Mouse (Mus musculus) bone marrow, adult 2 months (tissue): ENCODE results near the gene Gm9803. TPM values are rescaled to one million over a fixed set of nuclear protein-coding genes. Genes with fewer than 3 reads are reported as not detected.
"Not testable (repeated sequence)": the region's sequence is repeated elsewhere in the genome, so short reads cannot be mapped to it uniquely, and the experiment has no call there.

Source experiments
- H3K27ac ChIP-seq: fragments of 200-500 bp; 2 replicates; pipeline ENCODE4 v1.5.1; 2012; ENCODE audit warnings: low read depth, mild to moderate bottlenecking, control low read depth, inconsistent platforms, low read length; ENCODE audit not compliant: control insufficient read depth, poor library complexity, insufficient read depth
- H3K4me1 ChIP-seq: fragments of 200-500 bp; 2 replicates; pipeline ENCODE4 v1.6.1; 2011; ENCODE audit warnings: low read length; ENCODE audit not compliant: control insufficient read depth, insufficient read depth
- H3K4me3 ChIP-seq: fragments of 200-500 bp; replicated peaks from 2 replicates; pipeline ENCODE3; 2011; ENCODE audit warnings: mild to moderate bottlenecking, low read depth, low read length, control low read depth; ENCODE audit not compliant: control insufficient read depth
- CTCF ChIP-seq: fragments of 200-500 bp; IDR thresholded peaks from 2 replicates; pipeline ENCODE4 v1.5.1; 2011; ENCODE audit warnings: low read length, control low read depth; ENCODE audit not compliant: control insufficient read depth, insufficient read depth
- POLR2A ChIP-seq: fragments of 200-500 bp; IDR thresholded peaks from 2 replicates; pipeline ENCODE4 v1.6.1; 2011; ENCODE audit warnings: low read depth, mild to moderate bottlenecking, control low read depth, low read length, borderline replicate concordance; ENCODE audit not compliant: control insufficient read depth
- WGBS: fragments of 180-500 bp; shearing (Covaris S2); methylation state at CpG from one replicate; pipeline ENCODE4 v1.1.7; 2018; 5-methylcytosine and 5-hydroxymethylcytosine counted together
- polyA plus RNA-seq: library from polyadenylated mRNA; stranded (reverse); fragments of >200 nt; gene quantifications from 2 replicates; pipeline ENCODE4 v1.2.4, GENCODE M21; 2011; ENCODE audit warnings: low replicate concordance; ENCODE audit not compliant: missing spikeins, insufficient read depth, insufficient read length

The Gm9803 gene
- polyA plus RNA-seq: 49.9 and 110 TPM in 2 replicates

GRCm38 (mm10) chr10:43523931-43524330, at the start of gene Gm9803:
Gm9803 (plus strand) TSS chr10:43524084.
- not testable (repeated sequence) for H3K4me1 ChIP-seq, H3K4me3 ChIP-seq, H3K27ac ChIP-seq
- WGBS: 90% methylated on average over 10 of the region's 10 CpGs

GRCm38 (mm10) chr10:43475376-43475775, 48.5 kb upstream of the Gm9803 start:
- WGBS: 17% methylated on average over 4 of the region's 4 CpGs
- no peak overlapping the region for H3K27ac ChIP-seq
- no peak for TF ChIP-seq CTCF
- no peak for TF ChIP-seq POLR2A
- H3K4me1 ChIP-seq: no peaks in the 10 kb centered on the region; the same call in 1 of the 2 replicates
- no peak overlapping the region for H3K4me3 ChIP-seq

GRCm38 (mm10) chr10:43477459-43477858, 46.4 kb upstream of the Gm9803 start:
- 65% methylated on average over 9 of the region's 9 CpGs for WGBS
- no peaks in the 10 kb centered on the region; the same call in 1 of the 2 replicates for H3K4me1 ChIP-seq
- H3K4me3 ChIP-seq: no peak overlapping the region
- TF ChIP-seq CTCF: no peak
- TF ChIP-seq POLR2A: no peak
- H3K27ac ChIP-seq: no peak overlapping the region

GRCm38 (mm10) chr10:43477865-43478681, 45.8 kb upstream of the Gm9803 start:
- Histone ChIP-seq H3K27ac (no peak overlapping the region), H3K4me1 (no peaks in the 10 kb centered on the region; the same call in 1 of the 2 replicates), H3K4me3 (peak overlapping the region; percentile 25)
- no peak for TF ChIP-seq POLR2A
- no peak for TF ChIP-seq CTCF
- WGBS: 4% methylated on average over 42 of the region's 42 CpGs

GRCm38 (mm10) chr10:43478751-43479435, 45.0 kb upstream of the Gm9803 start, which contains the start of gene Bend3:
Bend3 (plus strand) TSS chr10:43478831.
- TF ChIP-seq CTCF: no peak
- no peak for TF ChIP-seq POLR2A
- H3K27ac ChIP-seq: peak within 1 kb of the TSS; percentile 79; the same call in 1 of the 2 replicates
- 1% methylated on average over 96 of the region's 101 CpGs for WGBS
- no peaks in the 10 kb centered on the region; the same call in 1 of the 2 replicates for H3K4me1 ChIP-seq
- peak within 1 kb of the TSS; percentile 77 for H3K4me3 ChIP-seq

GRCm38 (mm10) chr10:43479436-43480157, 44.3 kb upstream of the Gm9803 start:
- TF ChIP-seq POLR2A (peak; percentile 17; the same call in 1 of the 2 replicates), CTCF (peak; percentile 52; the same call in 1 of the 2 replicates)
- peak overlapping the region; percentile 79; the same call in 1 of the 2 replicates for H3K27ac ChIP-seq
- H3K4me1 ChIP-seq: no peaks in the 10 kb centered on the region; the same call in 1 of the 2 replicates
- peak overlapping the region; percentile 77 for H3K4me3 ChIP-seq
- under 1% methylated on average over 103 of the region's 103 CpGs for WGBS

GRCm38 (mm10) chr10:43480227-43480849, 43.5 kb upstream of the Gm9803 start:
- peak overlapping the region; percentile 64 for H3K4me3 ChIP-seq
- no peaks in the 10 kb centered on the region; the same call in 1 of the 2 replicates for H3K4me1 ChIP-seq
- 32% methylated on average over 13 of the region's 13 CpGs for WGBS
- no peak for TF ChIP-seq CTCF
- no peak for TF ChIP-seq POLR2A
- no peak overlapping the region for H3K27ac ChIP-seq
